ENCODE assay signal across 8 mouse cellular contexts in the genomic region with DNA sequence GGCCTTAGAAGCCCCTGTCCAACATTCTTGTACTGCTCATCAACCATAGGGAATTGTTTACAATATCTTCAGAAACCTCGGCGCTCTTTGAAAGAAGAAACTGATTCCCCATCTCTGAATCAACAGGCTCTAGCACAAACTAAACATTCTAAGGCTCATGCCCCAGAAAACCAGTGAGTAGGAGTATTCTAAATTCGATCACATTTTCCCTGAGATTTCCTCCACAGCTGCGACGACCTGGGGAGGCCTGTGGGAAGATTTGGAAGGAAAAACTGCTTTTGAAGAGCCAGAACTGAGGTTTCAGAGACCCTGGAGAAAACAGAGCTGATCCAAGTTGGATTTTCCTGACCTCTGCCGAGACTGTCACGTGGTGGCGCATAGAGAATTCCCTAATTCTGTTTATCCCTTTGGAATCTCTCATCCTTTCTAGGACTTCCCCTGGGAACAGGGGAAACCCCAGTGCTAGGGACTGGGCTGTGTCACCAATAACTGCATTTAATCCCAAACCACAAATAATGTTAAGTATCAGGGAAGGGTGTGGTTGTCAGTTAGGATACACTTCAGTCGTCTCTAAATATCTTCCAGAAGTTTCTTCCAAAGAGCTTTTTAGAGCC. TPM values are rescaled to one million over a fixed set of nuclear protein-coding genes. Genes with fewer than 3 reads are reported as not detected.
DNase-seq lines count a peak whose midpoint lies in the region; ATAC-seq and TF ChIP-seq lines count a peak whose summit lies in the region.
"Had no signal": no experiment of that assay in that cellular context is flagged by ENCODE, and none has a peak within 500 bp of the region (broad histone marks: within the 10 kb centered on the region; RNA-seq: fewer than 3 reads in every experiment).

No protein-coding gene starts in this region.

- peaks cover 11% of the 10 kb centered on the region; the same call in 1 of the 2 replicates for H3K4me1 ChIP-seq in lung, embryonic 14.5 days (ENCODE audit: insufficient read depth)
- H3K4me1 ChIP-seq in embryonic facial prominence, embryonic 15.5 days, result peaks cover 51% of the 10 kb centered on the region
- peaks cover 7% of the 10 kb centered on the region; the same call in 1 of the 2 replicates for H3K4me1 ChIP-seq in hindbrain, postnatal 0 days (ENCODE audit: insufficient read depth, low read length)
- peaks cover 17% of the 10 kb centered on the region for H3K4me1 ChIP-seq in neural tube, embryonic 13.5 days (replicated peaks)

- no peak for TF ChIP-seq CTCF in lung, embryonic 14.5 days (IDR thresholded peaks at IDR 0.05; ENCODE audit: low read depth)
- TF ChIP-seq CTCF in hindbrain, postnatal 0 days (IDR thresholded peaks at IDR 0.05; ENCODE audit: low read depth), result no peak

- no peak for ATAC-seq in lung, embryonic 14.5 days (ENCODE audit: insufficient read depth)
- no peak for ATAC-seq in embryonic facial prominence, embryonic 15.5 days (ENCODE audit: insufficient number of reproducible peaks, low FRiP score, low TSS enrichment, low read depth)
- no peak for ATAC-seq in hindbrain, postnatal 0 days
- no peak for ATAC-seq in neural tube, embryonic 13.5 days (ENCODE audit: low read depth)

- DNase-seq in lung, embryonic 14.5 days, result no peak
- no peak for DNase-seq in lung, postnatal 4 days
- DNase-seq in hindbrain, postnatal 0 days (ENCODE audit: low spot score), result no peak
- no peak for DNase-seq in adrenal gland, postnatal 10 days
- DNase-seq in frontal cortex, postnatal 14 days (ENCODE audit: low spot score in 2 of 2), result no peak

- WGBS in lung, embryonic 14.5 days, result 42% methylated on average over 9 of the region's 9 CpGs
- WGBS in embryonic facial prominence, embryonic 15.5 days, result 30% methylated on average over 9 of the region's 9 CpGs
- 65% methylated on average over 9 of the region's 9 CpGs for WGBS in hindbrain, postnatal 0 days
- WGBS in neural tube, embryonic 13.5 days, result 69% methylated on average over 9 of the region's 9 CpGs

- no peak overlapping the region; the same call in 1 of the 2 replicates for H3K9ac ChIP-seq in lung, embryonic 14.5 days
- H3K9ac ChIP-seq in embryonic facial prominence, embryonic 15.5 days, result no peak overlapping the region
- H3K9ac ChIP-seq in hindbrain, postnatal 0 days (replicated peaks; ENCODE audit: low read length), result no peak overlapping the region
- H3K9ac ChIP-seq in neural tube, embryonic 13.5 days, result no peak overlapping the region
- H3K9ac ChIP-seq: liver, embryonic 14.5 days had no signal

- no peaks in the 10 kb centered on the region for H3K27me3 ChIP-seq in lung, embryonic 14.5 days (ENCODE audit: insufficient read depth, low read length)
- H3K27me3 ChIP-seq in embryonic facial prominence, embryonic 15.5 days, result no peaks in the 10 kb centered on the region
- peaks cover 6% of the 10 kb centered on the region; the same call in 1 of the 2 replicates for H3K27me3 ChIP-seq in hindbrain, postnatal 0 days (ENCODE audit: insufficient read depth, low read length)
- H3K27me3 ChIP-seq in neural tube, embryonic 13.5 days, result peaks cover 39% of the 10 kb centered on the region

- no peaks in the 10 kb centered on the region for H3K9me3 ChIP-seq in lung, embryonic 14.5 days (ENCODE audit: low read depth, low read length)
- no peaks in the 10 kb centered on the region for H3K9me3 ChIP-seq in embryonic facial prominence, embryonic 15.5 days (replicated peaks)
- H3K9me3 ChIP-seq in hindbrain, postnatal 0 days (ENCODE audit: low read length), result no peaks in the 10 kb centered on the region
- H3K9me3 ChIP-seq in neural tube, embryonic 13.5 days, result no peaks in the 10 kb centered on the region

- no peak overlapping the region for H3K27ac ChIP-seq in lung, embryonic 14.5 days (ENCODE audit: low read depth)
- peak overlapping the region; percentile 98 for H3K27ac ChIP-seq in embryonic facial prominence, embryonic 15.5 days (replicated peaks)
- no peak overlapping the region for H3K27ac ChIP-seq in hindbrain, postnatal 0 days
- 0 out of 2 replicates have a peak overlapping the region, but pooled peaks have one; percentile 49 for H3K27ac ChIP-seq in neural tube, embryonic 13.5 days (replicated peaks)
- H3K27ac ChIP-seq: liver, embryonic 14.5 days had no signal

- H3K4me3 ChIP-seq in lung, embryonic 14.5 days (ENCODE audit: low read depth, low read length), result no peak overlapping the region
- H3K4me3 ChIP-seq in embryonic facial prominence, embryonic 15.5 days (replicated peaks), result peak overlapping the region; percentile 74
- no peak overlapping the region for H3K4me3 ChIP-seq in hindbrain, postnatal 0 days (ENCODE audit: low read length)
- H3K4me3 ChIP-seq in neural tube, embryonic 13.5 days, result no peak overlapping the region

- no peaks in the 10 kb centered on the region for H3K36me3 ChIP-seq in lung, embryonic 14.5 days (ENCODE audit: insufficient read depth)
- no peaks in the 10 kb centered on the region for H3K36me3 ChIP-seq in embryonic facial prominence, embryonic 15.5 days
- H3K36me3 ChIP-seq in hindbrain, postnatal 0 days (ENCODE audit: insufficient read depth, low read length), result no peaks in the 10 kb centered on the region
- no peaks in the 10 kb centered on the region for H3K36me3 ChIP-seq in neural tube, embryonic 13.5 days

- peak overlapping the region; percentile 77 for H3K4me2 ChIP-seq in lung, embryonic 14.5 days
- peak overlapping the region; percentile 73 for H3K4me2 ChIP-seq in embryonic facial prominence, embryonic 15.5 days (replicated peaks)
- peak overlapping the region; percentile 97 for H3K4me2 ChIP-seq in hindbrain, postnatal 0 days (ENCODE audit: low read depth, low read length)
- H3K4me2 ChIP-seq in neural tube, embryonic 13.5 days, result peak overlapping the region; percentile 80

RNA-seq across cellular contexts. Expression of a gene that starts 1.0 kb away (rescaled TPM):
- 196 and 220 TPM in 2 replicates for polyA plus RNA-seq in lung, embryonic 14.5 days (2014; fragmentation: Nextera tagmentation; extraction: Ambion mirVana)
- polyA plus RNA-seq in embryonic facial prominence, embryonic 15.5 days (2015; fragmentation: Nextera tagmentation; extraction: Ambion mirVana), result 700 and 709 TPM in 2 replicates
- total RNA-seq in hindbrain, postnatal 0 days (2014; rRNA removed), result 91.5 and 109 TPM in 2 replicates
- 198 and 206 TPM in 2 replicates for polyA plus RNA-seq in hindbrain, postnatal 0 days (2015; fragmentation: Nextera tagmentation; extraction: Ambion mirVana)
- polyA plus RNA-seq in neural tube, embryonic 13.5 days (2015; fragmentation: Nextera tagmentation; extraction: Ambion mirVana), result 363 and 435 TPM in 2 replicates
- 100 to 1,000 TPM; 204 to 207 TPM for total RNA-seq in adrenal gland, postnatal 10 days (2021)

RNA-seq across cellular contexts. Expression of a gene that starts 33.6 kb away (rescaled TPM):
- 861 and 982 TPM in 2 replicates for polyA plus RNA-seq in lung, embryonic 14.5 days (2014; fragmentation: Nextera tagmentation; extraction: Ambion mirVana)
- polyA plus RNA-seq in embryonic facial prominence, embryonic 15.5 days (2015; fragmentation: Nextera tagmentation; extraction: Ambion mirVana), result 1,723 and 1,932 TPM in 2 replicates
- 9.7 and 16.4 TPM in 2 replicates for total RNA-seq in hindbrain, postnatal 0 days (2014; rRNA removed)
- polyA plus RNA-seq in hindbrain, postnatal 0 days (2015; fragmentation: Nextera tagmentation; extraction: Ambion mirVana), result 234 and 235 TPM in 2 replicates
- polyA plus RNA-seq in neural tube, embryonic 13.5 days (2015; fragmentation: Nextera tagmentation; extraction: Ambion mirVana), result 312 and 319 TPM in 2 replicates
- total RNA-seq in adrenal gland, postnatal 10 days (2021), result 100 to 1,000 TPM; 210 to 249 TPM

Comparison
In these comparisons a context has a peak if more than half of its experiments do, and no peak if none do; other contexts are left out.
1. H3K27ac ChIP-seq: peak in embryonic facial prominence, embryonic 15.5 days (single experiment) and neural tube, embryonic 13.5 days (single experiment); none in lung, embryonic 14.5 days (single experiment) and hindbrain, postnatal 0 days (single experiment).
2. Peak in every context shown above with its lines, with median percentiles within 50 percentile points of each other: H3K4me2 ChIP-seq.